Mouse (Mus musculus) MEL (cell line): Measurements from ENCODE around the gene Hoxb8.

ENCODE experiments used
- CTCF ChIP-seq, 3 experiments: IDR thresholded peaks in 2 of 3; conservative IDR thresholded peaks in 1 of 3; 2 replicates each; pipeline ENCODE4 v1.5.1; 2011 to 2012; ENCODE audit warnings: low read length in 3 of 3, low read depth in 2 of 3, mild to moderate bottlenecking in 2 of 3, improper control_type of control experiment in 1 of 3, inconsistent platforms in 1 of 3, mixed read lengths in 1 of 3, moderate library complexity in 1 of 3; ENCODE audit not compliant: control insufficient read depth in 1 of 3, insufficient read depth in 1 of 3, poor library complexity in 1 of 3, severe bottlenecking in 1 of 3
- EP300 ChIP-seq, 2 experiments: IDR thresholded peaks; 2 replicates each; pipeline ENCODE4 v1.6.1; 2011; ENCODE audit warnings: improper control_type of control experiment in 2 of 2, low read length in 2 of 2, low read depth in 1 of 2, mild to moderate bottlenecking in 1 of 2
- GATA1 ChIP-seq: IDR thresholded peaks from 2 replicates; pipeline ENCODE4 v1.6.1; 2011; ENCODE audit warnings: low read depth, low read length, improper control_type of control experiment
- MEF2A ChIP-seq: IDR thresholded peaks from 2 replicates; pipeline ENCODE4 v1.6.1; 2014; ENCODE audit warnings: low read depth, mild to moderate bottlenecking, inconsistent platforms, low read length, improper control_type of control experiment; ENCODE audit not compliant: poor library complexity, insufficient replicate concordance, severe bottlenecking; ENCODE audit errors: extremely low read depth
- POLR2A ChIP-seq, 2 experiments: IDR thresholded peaks; 2 replicates each; pipeline ENCODE4 v1.6.1; 2011 to 2012; ENCODE audit warnings: low read length in 2 of 2, mild to moderate bottlenecking in 2 of 2, control low read depth in 1 of 2, improper control_type of control experiment in 1 of 2, low read depth in 1 of 2, moderate library complexity in 1 of 2; ENCODE audit not compliant: control insufficient read depth in 1 of 2, insufficient read depth in 1 of 2, poor library complexity in 1 of 2
- USF1 ChIP-seq: IDR thresholded peaks from 2 replicates; pipeline ENCODE4 v1.6.1; 2014; ENCODE audit warnings: low read depth, mild to moderate bottlenecking, inconsistent platforms, low read length, improper control_type of control experiment, moderate library complexity
- ZKSCAN1 ChIP-seq: IDR thresholded peaks from 2 replicates; pipeline ENCODE4 v1.6.1; 2012; ENCODE audit warnings: low read depth, mild to moderate bottlenecking, inconsistent platforms, low read length, improper control_type of control experiment, moderate library complexity
- ZMIZ1 ChIP-seq: IDR thresholded peaks from 2 replicates; pipeline ENCODE4 v1.6.1; 2012; ENCODE audit warnings: low read depth, mild to moderate bottlenecking, inconsistent platforms, low read length, improper control_type of control experiment, moderate library complexity
- ZNF384 ChIP-seq: IDR thresholded peaks from 2 replicates; pipeline ENCODE4 v1.6.1; 2012; ENCODE audit warnings: low read depth, mild to moderate bottlenecking, inconsistent platforms, low read length, improper control_type of control experiment

GRCm38 (mm10) chr11:96332105-96332504, 50.4 kb downstream of the Hoxb8 start:
- TF ChIP-seq ZNF384 (no peak), POLR2A (IDR thresholded peaks at IDR 0.05; ENCODE audit: control insufficient read depth in 1 of 2, insufficient read depth in 1 of 2, low read depth in 1 of 2, low read length in 2 of 2, poor library complexity in 1 of 2) (no peak), ZMIZ1 (no peak), ZKSCAN1 (no peak), CTCF (IDR thresholded peaks at IDR 0.05 in 2 of 3, conservative IDR thresholded peaks at IDR 0.05 in 1 of 3; ENCODE audit: control insufficient read depth in 1 of 3, insufficient read depth in 1 of 3, low read depth in 2 of 3, low read length in 3 of 3, poor library complexity in 1 of 3, severe bottlenecking in 1 of 3) (no peak), MEF2A (no peak), GATA1 (no peak), EP300 (IDR thresholded peaks at IDR 0.05; ENCODE audit: low read depth in 1 of 2, low read length in 2 of 2) (no peak), USF1 (no peak)
